Mouse (Mus musculus): ENCODE measurements around the gene Papss1. TPM values are rescaled to one million over a fixed set of nuclear protein-coding genes. Genes with fewer than 3 reads are reported as not detected.

Papss1 gene
- polyA plus RNA-seq, 1 experiment = 56.2 TPM

- no peaks in the 10 kb centered on the region for H3K4me1 ChIP-seq (ENCODE audit: control insufficient read depth, insufficient read depth, low read length)
- no peak overlapping the region for H3K4me3 ChIP-seq (ENCODE audit: insufficient read depth, low read depth, low read length)
- TF ChIP-seq POLR2A (IDR thresholded peaks at IDR 0.05; ENCODE audit: low read depth, low read length) (no peak), CTCF (conservative IDR thresholded peaks at IDR 0.05; ENCODE audit: insufficient read depth, insufficient read length, low read depth, low read length) (no peak)
- H3K27ac ChIP-seq (ENCODE audit: insufficient read depth, low read depth, low read length) = no peak overlapping the region
- no peak for DNase-seq
- 86% methylated on average over 1 of the region's 1 CpGs for WGBS
- no peaks in the 10 kb centered on the region for H3K36me3 ChIP-seq (ENCODE audit: control insufficient read depth, insufficient read depth, low read length)
- no peaks in the 10 kb centered on the region for H3K27me3 ChIP-seq (replicated peaks; ENCODE audit: control insufficient read depth, insufficient read depth, low read length)
These were observed 36.8 kb downstream of the Papss1 start for GRCm38 (mm10) chr3:131601366-131601765.

- TF ChIP-seq CTCF (conservative IDR thresholded peaks at IDR 0.05; ENCODE audit: insufficient read depth, insufficient read length, low read depth, low read length) (no peak), POLR2A (IDR thresholded peaks at IDR 0.05; ENCODE audit: low read depth, low read length) (no peak)
- no peaks in the 10 kb centered on the region for H3K4me1 ChIP-seq (ENCODE audit: control insufficient read depth, insufficient read depth, low read length)
- DNase-seq = no peak
- 64% methylated on average over 4 of the region's 4 CpGs for WGBS
- H3K36me3 ChIP-seq (ENCODE audit: control insufficient read depth, insufficient read depth, low read length) = peaks cover 2% of the 10 kb centered on the region
- no peak overlapping the region for H3K4me3 ChIP-seq (ENCODE audit: insufficient read depth, low read depth, low read length)
- no peaks in the 10 kb centered on the region for H3K27me3 ChIP-seq (replicated peaks; ENCODE audit: control insufficient read depth, insufficient read depth, low read length)
- no peak overlapping the region for H3K27ac ChIP-seq (ENCODE audit: insufficient read depth, low read depth, low read length)
These were observed 38.4 kb downstream of the Papss1 start for GRCm38 (mm10) chr3:131602995-131603414.

- no peak overlapping the region for H3K27ac ChIP-seq (ENCODE audit: insufficient read depth, low read depth, low read length)
- no peak overlapping the region for H3K4me3 ChIP-seq (ENCODE audit: insufficient read depth, low read depth, low read length)
- H3K4me1 ChIP-seq (ENCODE audit: control insufficient read depth, insufficient read depth, low read length) = no peaks in the 10 kb centered on the region
- no peaks in the 10 kb centered on the region for H3K27me3 ChIP-seq (replicated peaks; ENCODE audit: control insufficient read depth, insufficient read depth, low read length)
- H3K36me3 ChIP-seq (ENCODE audit: control insufficient read depth, insufficient read depth, low read length) = peaks cover 5% of the 10 kb centered on the region
- TF ChIP-seq CTCF (conservative IDR thresholded peaks at IDR 0.05; ENCODE audit: insufficient read depth, insufficient read length, low read depth, low read length) (no peak), POLR2A (IDR thresholded peaks at IDR 0.05; ENCODE audit: low read depth, low read length) (no peak)
- DNase-seq = no peak
- 96% methylated on average over 6 of the region's 6 CpGs for WGBS
These were observed 43.5 kb downstream of the Papss1 start for GRCm38 (mm10) chr3:131608112-131608511.

- Histone ChIP-seq H3K27me3 (replicated peaks; ENCODE audit: control insufficient read depth, insufficient read depth, low read length) (no peaks in the 10 kb centered on the region), H3K36me3 (ENCODE audit: control insufficient read depth, insufficient read depth, low read length) (peaks cover 5% of the 10 kb centered on the region), H3K27ac (ENCODE audit: insufficient read depth, low read depth, low read length) (no peak overlapping the region), H3K4me3 (ENCODE audit: insufficient read depth, low read depth, low read length) (no peak overlapping the region), H3K4me1 (ENCODE audit: control insufficient read depth, insufficient read depth, low read length) (no peaks in the 10 kb centered on the region)
- no peak for TF ChIP-seq CTCF (conservative IDR thresholded peaks at IDR 0.05; ENCODE audit: insufficient read depth, insufficient read length, low read depth, low read length)
- no peak for TF ChIP-seq POLR2A (IDR thresholded peaks at IDR 0.05; ENCODE audit: low read depth, low read length)
- DNase-seq = peak; percentile 54
- WGBS = 79% methylated on average over 4 of the region's 4 CpGs
These were observed 45.1 kb downstream of the Papss1 start for GRCm38 (mm10) chr3:131609651-131610050.

GRCm38 (mm10) chr3:131610595-131610994, 46.0 kb downstream of the Papss1 start:
- TF ChIP-seq POLR2A (IDR thresholded peaks at IDR 0.05; ENCODE audit: low read depth, low read length) (no peak), CTCF (conservative IDR thresholded peaks at IDR 0.05; ENCODE audit: insufficient read depth, insufficient read length, low read depth, low read length) (no peak)
- no peak overlapping the region for H3K4me3 ChIP-seq (ENCODE audit: insufficient read depth, low read depth, low read length)
- 85% methylated on average over 6 of the region's 6 CpGs for WGBS
- H3K27me3 ChIP-seq (replicated peaks; ENCODE audit: control insufficient read depth, insufficient read depth, low read length) = no peaks in the 10 kb centered on the region
- peaks cover 5% of the 10 kb centered on the region for H3K36me3 ChIP-seq (ENCODE audit: control insufficient read depth, insufficient read depth, low read length)
- DNase-seq = no peak
- no peak overlapping the region for H3K27ac ChIP-seq (ENCODE audit: insufficient read depth, low read depth, low read length)
- H3K4me1 ChIP-seq (ENCODE audit: control insufficient read depth, insufficient read depth, low read length) = no peaks in the 10 kb centered on the region

DNA sequence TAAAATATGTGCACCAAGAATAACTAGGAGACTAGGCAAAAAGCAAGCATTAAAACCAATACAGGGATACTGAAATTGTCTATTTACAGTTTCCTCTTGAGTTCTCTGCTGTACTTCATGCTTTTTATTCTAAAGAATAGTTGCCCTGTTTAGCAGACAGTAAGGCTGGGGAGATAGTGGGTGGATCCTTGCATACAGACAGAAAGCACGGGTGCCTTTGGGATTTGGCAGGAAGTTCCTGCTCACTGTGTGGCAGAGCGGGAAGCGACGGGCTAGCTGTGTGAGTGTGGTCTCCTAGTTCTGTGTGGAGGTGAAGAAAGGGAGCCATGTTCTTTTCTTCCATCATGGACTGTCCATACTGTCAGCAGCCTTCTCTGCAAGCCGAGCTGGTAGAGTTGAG, 48.3 kb downstream of the Papss1 start:
- H3K36me3 ChIP-seq (ENCODE audit: control insufficient read depth, insufficient read depth, low read length) = peaks cover 3% of the 10 kb centered on the region
- TF ChIP-seq CTCF (conservative IDR thresholded peaks at IDR 0.05; ENCODE audit: insufficient read depth, insufficient read length, low read depth, low read length) (no peak), POLR2A (IDR thresholded peaks at IDR 0.05; ENCODE audit: low read depth, low read length) (no peak)
- WGBS = 71% methylated on average over 5 of the region's 5 CpGs

GRCm38 (mm10) chr3:131614056-131614455, 49.5 kb downstream of the Papss1 start:
- WGBS = 63% methylated on average over 8 of the region's 8 CpGs
- DNase-seq = no peak
- Histone ChIP-seq H3K27ac (ENCODE audit: insufficient read depth, low read depth, low read length) (no peak overlapping the region), H3K4me3 (ENCODE audit: insufficient read depth, low read depth, low read length) (no peak overlapping the region), H3K4me1 (ENCODE audit: control insufficient read depth, insufficient read depth, low read length) (no peaks in the 10 kb centered on the region), H3K27me3 (replicated peaks; ENCODE audit: control insufficient read depth, insufficient read depth, low read length) (no peaks in the 10 kb centered on the region), H3K36me3 (ENCODE audit: control insufficient read depth, insufficient read depth, low read length) (no peaks in the 10 kb centered on the region)
- TF ChIP-seq POLR2A (IDR thresholded peaks at IDR 0.05; ENCODE audit: low read depth, low read length) (no peak), CTCF (conservative IDR thresholded peaks at IDR 0.05; ENCODE audit: insufficient read depth, insufficient read length, low read depth, low read length) (no peak)

More for the DNA sequence above, 48.3 kb downstream of the Papss1 start:
- no peaks in the 10 kb centered on the region for H3K27me3 ChIP-seq (replicated peaks; ENCODE audit: control insufficient read depth, insufficient read depth, low read length)
- H3K27ac ChIP-seq (ENCODE audit: insufficient read depth, low read depth, low read length) = no peak overlapping the region
- no peaks in the 10 kb centered on the region for H3K4me1 ChIP-seq (ENCODE audit: control insufficient read depth, insufficient read depth, low read length)
- no peak for DNase-seq
- H3K4me3 ChIP-seq (ENCODE audit: insufficient read depth, low read depth, low read length) = no peak overlapping the region
